ENCODE assay signal across 29 mouse cellular contexts in the genomic region with DNA sequence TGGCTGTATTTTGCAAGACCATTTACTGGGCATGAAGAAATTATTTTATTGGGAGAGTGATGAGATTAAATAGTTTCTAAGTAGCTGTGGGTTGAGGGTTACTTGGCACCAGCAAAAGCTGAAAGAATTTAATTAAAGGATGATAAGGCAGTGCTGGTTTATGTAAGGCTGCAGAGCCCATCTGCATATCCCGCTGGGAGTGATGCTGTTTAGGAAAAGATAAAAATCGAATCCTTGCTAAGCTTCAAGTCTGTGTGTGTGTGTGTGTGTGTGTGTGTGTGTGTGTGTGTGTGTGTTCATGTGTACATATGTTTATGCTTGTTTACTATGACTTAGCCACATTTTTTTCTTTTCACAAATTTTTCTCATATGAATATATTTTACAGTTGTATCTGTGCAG.
DNase-seq lines count a peak whose midpoint lies in the region; ATAC-seq and TF ChIP-seq lines count a peak whose summit lies in the region.
"Had no signal": no experiment of that assay in that cellular context is flagged by ENCODE, and none has a peak within 500 bp of the region (broad histone marks: within the 10 kb centered on the region; RNA-seq: fewer than 3 reads in every experiment).

No protein-coding gene starts in this region.

- no peaks in the 10 kb centered on the region for H3K36me3 ChIP-seq in hindbrain, embryonic 12.5 days
- no peaks in the 10 kb centered on the region for H3K36me3 ChIP-seq in hindbrain, embryonic 10.5 days
- H3K36me3 ChIP-seq in midbrain, embryonic 15.5 days (replicated peaks) = no peaks in the 10 kb centered on the region
- no peaks in the 10 kb centered on the region for H3K36me3 ChIP-seq in midbrain, embryonic 16.5 days (ENCODE audit: control insufficient read depth, insufficient read depth, low read length)
- H3K36me3 ChIP-seq: embryonic facial prominence, embryonic 13.5 days; heart, embryonic 12.5 days; intestine, embryonic 15.5 days had no signal

- no peak for TF ChIP-seq POLR2A in brain, embryonic 14.5 days (IDR thresholded peaks at IDR 0.05; ENCODE audit: borderline replicate concordance, extremely low read depth, insufficient read depth, insufficient read length, poor library complexity, severe bottlenecking)

- TF ChIP-seq CTCF in brain, embryonic 14.5 days (IDR thresholded peaks at IDR 0.05; ENCODE audit: borderline replicate concordance, extremely low read depth, insufficient read depth, insufficient read length) = no peak

- 0 out of 2 replicates have a peak, but pooled peaks have one; percentile 22 for ATAC-seq in hindbrain, embryonic 12.5 days (ENCODE audit: low FRiP score)
- ATAC-seq in midbrain, embryonic 15.5 days (replicated peaks) = peak; percentile 58; the same call in 1 of the 2 replicates
- no peak for ATAC-seq in midbrain, embryonic 16.5 days
- ATAC-seq: CD4-positive, CD25-positive, alpha-beta regulatory T cell, adult 4 months; hindbrain, embryonic 16.5 days; intestine, embryonic 15.5 days had no signal

- no peak overlapping the region for H3K9ac ChIP-seq in hindbrain, embryonic 12.5 days
- H3K9ac ChIP-seq in midbrain, embryonic 15.5 days = no peak overlapping the region
- no peak overlapping the region for H3K9ac ChIP-seq in midbrain, embryonic 16.5 days (ENCODE audit: low read depth, low read length)
- H3K9ac ChIP-seq: embryonic facial prominence, embryonic 13.5 days; heart, embryonic 12.5 days; intestine, embryonic 15.5 days; liver, embryonic 14.5 days had no signal

- 57% methylated on average over 2 of the region's 2 CpGs for WGBS in hindbrain, embryonic 12.5 days
- 69% methylated on average over 2 of the region's 2 CpGs for WGBS in hindbrain, embryonic 10.5 days
- 35% methylated on average over 2 of the region's 2 CpGs for WGBS in midbrain, embryonic 15.5 days
- WGBS in midbrain, embryonic 16.5 days = 43% methylated on average over 2 of the region's 2 CpGs

- no peak overlapping the region for H3K4me2 ChIP-seq in hindbrain, embryonic 12.5 days (replicated peaks)
- no peak overlapping the region for H3K4me2 ChIP-seq in midbrain, embryonic 15.5 days
- H3K4me2 ChIP-seq in midbrain, embryonic 16.5 days (ENCODE audit: low read length) = no peak overlapping the region
- H3K4me2 ChIP-seq: embryonic facial prominence, embryonic 13.5 days; heart, embryonic 12.5 days; intestine, embryonic 15.5 days had no signal

- no peaks in the 10 kb centered on the region for H3K4me1 ChIP-seq in hindbrain, embryonic 12.5 days
- H3K4me1 ChIP-seq in hindbrain, embryonic 10.5 days (replicated peaks) = no peaks in the 10 kb centered on the region
- H3K4me1 ChIP-seq in midbrain, embryonic 15.5 days = peaks cover 3% of the 10 kb centered on the region; the same call in 1 of the 2 replicates
- H3K4me1 ChIP-seq in midbrain, embryonic 16.5 days (ENCODE audit: control insufficient read depth, insufficient read depth, low read length) = 0 out of 2 replicates have a peak, but pooled peaks cover 2% of the 10 kb centered on the region
- H3K4me1 ChIP-seq: embryonic facial prominence, embryonic 13.5 days; intestine, embryonic 15.5 days had no signal

- DNase-seq in cerebellum, adult 9-11 months = peak; percentile 38
- DNase-seq in cerebellum, postnatal 4 days (ENCODE audit: low spot score in 2 of 2) = no peak
- no peak for DNase-seq in hindbrain, embryonic 10.5 days (ENCODE audit: low spot score)
- peak; percentile 69 for DNase-seq in brain, embryonic 14.5 days (ENCODE audit: low read depth)
- DNase-seq in adrenal gland, adult (ENCODE audit: inconsistent age in 2 of 2, low spot score in 1 of 2) = no peak
- DNase-seq: adrenal gland, adult 2 months; adrenal gland, postnatal 36 days; cerebellum, adult 11 months; heart, adult 2 months; heart, postnatal 4 days; kidney, adult 2 months; kidney, postnatal 36 days; layer of hippocampus, postnatal 36 days; liver; lung, adult 2 months; lung, postnatal 10 days; right cerebral cortex, adult 18-20 months; spleen, adult 18-20 months; thymus, postnatal 14 days had no signal

- no peak overlapping the region for H3K4me3 ChIP-seq in hindbrain, embryonic 12.5 days
- no peak overlapping the region for H3K4me3 ChIP-seq in hindbrain, embryonic 10.5 days
- H3K4me3 ChIP-seq in midbrain, embryonic 15.5 days = no peak overlapping the region
- no peak overlapping the region for H3K4me3 ChIP-seq in midbrain, embryonic 16.5 days (ENCODE audit: low read depth, low read length)
- H3K4me3 ChIP-seq: embryonic facial prominence, embryonic 13.5 days; heart, adult 2 months; heart, embryonic 12.5 days; intestine, embryonic 15.5 days had no signal

- no peaks in the 10 kb centered on the region for H3K9me3 ChIP-seq in hindbrain, embryonic 12.5 days (replicated peaks)
- H3K9me3 ChIP-seq in hindbrain, embryonic 10.5 days = no peaks in the 10 kb centered on the region
- H3K9me3 ChIP-seq in midbrain, embryonic 15.5 days = no peaks in the 10 kb centered on the region
- no peaks in the 10 kb centered on the region for H3K9me3 ChIP-seq in midbrain, embryonic 16.5 days (replicated peaks; ENCODE audit: control insufficient read depth, low read length, poor library complexity, severe bottlenecking)
- H3K9me3 ChIP-seq: embryonic facial prominence, embryonic 13.5 days; heart, embryonic 12.5 days; intestine, embryonic 15.5 days had no signal

- H3K27me3 ChIP-seq in hindbrain, embryonic 12.5 days = no peaks in the 10 kb centered on the region
- no peaks in the 10 kb centered on the region for H3K27me3 ChIP-seq in hindbrain, embryonic 10.5 days (ENCODE audit: insufficient read depth, poor library complexity, severe bottlenecking)
- H3K27me3 ChIP-seq in midbrain, embryonic 15.5 days (replicated peaks) = no peaks in the 10 kb centered on the region
- H3K27me3 ChIP-seq in midbrain, embryonic 16.5 days (ENCODE audit: control insufficient read depth, insufficient read depth, low read depth, low read length) = no peaks in the 10 kb centered on the region
- H3K27me3 ChIP-seq: embryonic facial prominence, embryonic 13.5 days; heart, embryonic 12.5 days; intestine, embryonic 15.5 days had no signal

- H3K27ac ChIP-seq in hindbrain, embryonic 12.5 days = no peak overlapping the region
- no peak overlapping the region for H3K27ac ChIP-seq in hindbrain, embryonic 10.5 days
- no peak overlapping the region for H3K27ac ChIP-seq in midbrain, embryonic 15.5 days
- no peak overlapping the region for H3K27ac ChIP-seq in midbrain, embryonic 16.5 days (ENCODE audit: low read length)
- H3K27ac ChIP-seq: embryonic facial prominence, embryonic 13.5 days; heart, adult 2 months; intestine, embryonic 15.5 days; liver, embryonic 14.5 days; macrophage had no signal

Comparison
In these comparisons a context has a peak if more than half of its experiments do, and no peak if none do; other contexts are left out.
1. DNase-seq: peak in cerebellum, adult 9-11 months (single experiment) and brain, embryonic 14.5 days (single experiment); none in cerebellum, postnatal 4 days (0 of 2), hindbrain, embryonic 10.5 days (single experiment) and adrenal gland, adult (0 of 2).